Mouse (Mus musculus): ENCODE measurements at regions not wholly inside any gene's neighbourhood (a gene's known extent, or its start where the extent isn't known, plus 50 kb on each side); places are given as distances from the start of the nearest gene placed in this dataset.
"Not testable (repeated sequence)": the region's sequence is repeated elsewhere in the genome, so short reads cannot be mapped to it uniquely, and the experiment has no call there.

GRCm38 (mm10) chr9:88221276-88221675, 105.7 kb upstream of the Nt5e start:
- no peak for DNase-seq (ENCODE audit: low spot score in 2 of 2)

GRCm38 (mm10) chr9:88221850-88222353, 105.1 kb upstream of the Nt5e start:
- peak; percentile 23 to 66 for DNase-seq (ENCODE audit: low spot score in 2 of 2)

DNA sequence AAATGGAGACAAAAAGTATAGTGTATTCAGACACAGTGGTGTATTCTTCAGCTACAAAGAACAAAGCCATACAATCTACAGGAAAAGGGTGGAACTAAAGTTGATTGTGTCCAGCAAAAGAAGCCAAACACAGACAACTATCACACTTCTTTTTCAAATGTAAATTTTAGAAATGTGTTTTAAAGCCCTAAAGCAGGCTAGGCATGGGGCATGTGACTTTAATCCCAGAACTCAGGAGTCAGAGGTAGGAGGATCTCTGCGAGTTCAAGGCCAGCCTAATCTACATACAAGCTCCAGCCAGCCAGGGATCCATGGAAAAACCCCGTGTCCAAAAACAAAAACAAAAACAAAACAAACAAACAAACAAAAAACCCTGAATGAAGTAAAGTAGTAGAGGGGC, 89.9 kb upstream of the Nt5e start:
- no peak for DNase-seq (ENCODE audit: low spot score in 2 of 2)

DNA sequence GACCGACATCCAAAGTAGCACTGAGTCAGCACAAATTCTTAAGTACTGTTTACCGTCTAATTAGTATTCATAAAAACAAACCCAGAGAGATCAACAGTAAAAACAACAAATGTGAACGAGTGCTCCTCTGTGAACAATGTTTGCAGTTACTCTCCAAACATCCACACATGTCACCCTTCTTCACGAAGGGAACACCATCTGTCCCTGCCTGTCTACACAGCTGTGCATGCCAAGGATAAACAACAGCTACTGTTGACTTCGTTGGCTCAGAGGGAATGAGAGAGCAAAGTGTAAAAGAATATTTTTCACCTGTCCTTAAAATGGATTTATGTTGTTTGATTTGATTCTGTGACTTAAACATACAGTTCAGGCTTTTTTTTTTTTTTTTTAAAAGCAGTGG, 88.7 kb upstream of the Nt5e start:
- no peak for DNase-seq (ENCODE audit: low spot score in 2 of 2)

DNA sequence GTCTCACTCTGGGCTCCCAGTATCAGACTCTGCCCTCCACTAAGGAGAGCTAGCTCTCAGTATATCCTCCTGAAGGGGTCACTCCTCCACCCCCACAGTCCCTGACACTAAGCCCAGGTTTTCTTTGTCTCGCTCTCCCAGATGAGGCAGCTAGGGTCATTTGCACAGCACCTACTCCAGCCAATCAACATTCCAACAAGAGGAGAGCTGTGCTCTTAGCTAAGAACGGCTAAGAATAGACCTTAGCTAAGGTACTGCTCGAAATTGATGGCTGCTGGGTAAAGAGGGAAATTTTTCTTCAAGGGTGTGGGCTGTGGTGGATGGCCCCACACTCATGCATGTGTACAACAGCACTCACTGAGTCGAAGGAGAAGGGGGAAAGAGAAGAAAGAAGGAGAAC, 86.3 kb upstream of the Nt5e start:
- DNase-seq (ENCODE audit: low spot score in 2 of 2), result no peak

DNA sequence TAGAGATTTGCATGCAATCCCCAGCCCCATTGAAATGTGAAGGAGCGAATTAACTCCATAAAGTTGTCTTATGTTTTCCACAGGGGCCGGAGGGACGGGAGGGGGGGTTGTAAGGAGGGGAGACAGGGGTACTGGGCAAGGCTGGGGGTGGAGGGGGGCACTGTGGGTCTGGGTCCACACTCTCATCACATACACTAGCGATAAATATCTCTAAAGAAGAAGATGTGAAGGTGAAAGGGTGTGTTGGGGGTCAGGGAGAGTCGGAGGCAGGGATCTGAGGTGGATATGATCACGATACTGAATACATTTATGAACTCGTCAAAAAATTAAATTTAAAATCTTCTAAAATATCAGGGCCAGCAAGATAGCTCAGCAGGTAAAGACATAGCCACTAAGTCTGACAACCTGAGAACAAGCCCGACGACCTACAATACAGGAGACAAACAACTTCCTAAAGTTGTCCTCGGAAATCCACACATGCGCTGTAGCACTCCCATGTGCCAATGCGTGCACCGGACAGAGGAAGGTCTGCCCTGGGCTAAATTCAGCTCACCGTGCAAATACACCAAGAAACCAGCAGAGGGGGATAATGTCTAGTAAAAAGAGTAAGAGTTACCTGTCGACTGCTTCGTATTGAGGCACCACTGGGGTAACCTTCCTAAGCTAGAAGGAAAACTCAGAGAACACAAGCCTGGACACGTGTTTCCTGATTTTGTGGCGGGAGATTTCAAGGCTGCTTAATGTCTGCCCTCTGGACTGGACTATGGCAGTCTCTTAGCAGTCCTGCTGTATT, 85.6 kb upstream of the Nt5e start:
- peak; percentile 28 to 43 for DNase-seq (ENCODE audit: low spot score in 2 of 2)

GRCm38 (mm10) chr9:88242530-88242929, 84.5 kb upstream of the Nt5e start:
- no peak for DNase-seq (ENCODE audit: low spot score in 2 of 2)

DNA sequence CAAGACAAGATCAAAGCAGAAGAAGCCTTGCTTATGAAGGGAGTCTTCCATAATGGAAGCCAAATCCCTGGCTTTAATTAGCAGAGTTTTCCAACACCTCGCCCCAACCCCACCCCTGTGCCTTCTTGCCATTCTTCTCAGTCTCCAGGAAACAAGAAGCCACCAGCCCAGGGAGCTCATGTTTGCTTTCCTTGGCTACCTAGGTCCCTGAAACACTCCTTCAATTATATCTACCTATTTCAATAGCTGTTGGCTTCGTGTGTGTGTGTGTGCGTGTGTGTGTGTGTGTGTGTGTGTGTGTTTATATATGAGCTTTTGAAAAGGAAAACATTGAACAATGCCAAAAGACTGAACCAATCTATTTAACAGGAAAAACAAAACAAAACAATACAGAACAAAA, 82.5 kb upstream of the Nt5e start:
- DNase-seq (ENCODE audit: low spot score in 2 of 2), result no peak

GRCm38 (mm10) chr9:88255948-88256347, 71.0 kb upstream of the Nt5e start:
- DNase-seq (ENCODE audit: low spot score in 2 of 2), result no peak

DNA sequence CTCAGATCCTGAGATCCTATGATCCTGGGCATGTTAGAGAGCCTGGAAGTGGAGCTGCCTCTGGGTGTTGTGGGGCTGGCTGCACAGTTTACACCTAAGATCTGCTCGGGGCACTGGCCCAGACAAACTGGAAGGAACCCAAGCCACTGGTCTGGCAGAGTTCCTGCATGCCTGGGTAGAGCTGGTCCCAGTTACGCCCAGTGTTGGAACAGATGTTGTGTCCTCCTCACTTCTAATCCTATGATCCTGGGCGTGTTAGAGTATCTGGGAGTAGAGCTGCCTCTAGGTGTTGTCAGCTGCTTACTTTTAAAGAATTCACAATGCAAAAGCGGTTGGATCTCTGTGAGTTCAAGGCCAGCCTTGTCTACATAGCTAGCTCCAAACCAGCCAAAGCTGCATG, 67.4 kb upstream of the Nt5e start:
- DNase-seq (ENCODE audit: low spot score in 2 of 2), result no peak

DNA sequence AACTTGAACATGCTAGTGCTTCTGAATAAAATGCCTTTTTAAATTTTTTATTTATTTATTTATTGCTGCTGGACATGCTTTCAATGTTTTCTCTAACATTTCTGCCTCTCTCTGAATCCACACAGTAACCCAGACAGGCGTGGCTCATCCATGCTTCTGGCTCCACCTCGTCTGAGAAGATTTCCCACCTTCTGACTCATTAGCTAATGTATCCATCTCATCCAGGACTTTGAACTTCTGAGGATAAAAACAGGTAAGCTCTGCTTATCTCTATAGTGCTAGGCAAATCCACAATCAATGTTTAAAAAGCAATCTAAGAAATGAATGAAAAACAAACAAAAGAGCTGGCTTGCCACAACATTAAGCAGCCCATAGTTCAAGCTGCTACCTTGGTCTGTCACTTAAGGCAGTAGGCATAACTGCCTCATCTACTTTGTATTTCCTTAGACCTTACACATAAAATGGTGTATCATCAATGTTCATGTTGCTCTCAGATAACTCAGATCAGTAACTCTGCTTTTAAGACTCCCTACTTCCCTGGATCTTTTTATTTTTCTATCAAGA, 66.8 kb upstream of the Nt5e start:
- no peak for DNase-seq (ENCODE audit: low spot score in 2 of 2)

GRCm38 (mm10) chr9:88262461-88262860, 64.5 kb upstream of the Nt5e start:
- no peak for DNase-seq (ENCODE audit: low spot score in 2 of 2)

DNA sequence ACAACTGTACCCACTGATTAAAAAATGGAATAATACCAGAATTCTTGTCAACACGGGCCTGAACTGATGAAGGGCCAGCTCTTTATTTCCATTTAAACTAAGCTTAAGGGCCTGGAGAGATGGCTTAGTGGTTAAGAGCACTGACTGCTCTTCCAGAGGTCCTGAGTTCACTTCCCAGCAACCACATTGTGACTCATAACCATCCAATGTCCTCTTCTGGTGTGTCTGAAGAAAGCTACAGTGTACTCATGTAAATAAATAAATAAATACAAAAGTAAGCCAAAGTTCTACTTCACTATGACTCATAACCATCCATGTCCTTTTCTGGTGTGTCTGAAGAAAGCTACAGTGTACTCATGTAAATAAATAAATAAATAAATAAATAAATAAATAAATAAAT, 60.7 kb upstream of the Nt5e start:
- not testable (repeated sequence) for DNase-seq (ENCODE audit: low spot score in 2 of 2)

GRCm38 (mm10) chr9:88268811-88269210, 58.2 kb upstream of the Nt5e start:
- no peak for DNase-seq (ENCODE audit: low spot score in 2 of 2)

DNA sequence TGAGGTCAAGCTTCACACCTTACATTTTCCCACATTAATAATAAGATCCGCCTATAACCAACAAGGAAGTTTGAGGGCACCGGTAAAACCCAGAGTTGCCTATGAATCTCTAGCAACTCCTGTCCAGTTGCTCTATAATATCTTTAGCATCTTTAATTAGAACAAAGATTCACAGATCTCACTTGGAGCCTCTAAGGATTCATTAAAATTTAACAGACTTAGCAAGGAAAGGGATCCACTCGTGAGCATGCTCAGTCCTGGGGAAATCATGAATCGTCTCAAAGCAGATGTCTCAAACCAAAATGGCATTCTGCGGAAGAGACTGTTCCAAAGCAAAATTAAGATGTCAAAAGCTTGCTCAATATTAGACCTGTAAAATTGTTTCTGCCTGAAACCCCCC, 57.8 kb upstream of the Nt5e start:
- no peak for DNase-seq (ENCODE audit: low spot score in 2 of 2)

DNA sequence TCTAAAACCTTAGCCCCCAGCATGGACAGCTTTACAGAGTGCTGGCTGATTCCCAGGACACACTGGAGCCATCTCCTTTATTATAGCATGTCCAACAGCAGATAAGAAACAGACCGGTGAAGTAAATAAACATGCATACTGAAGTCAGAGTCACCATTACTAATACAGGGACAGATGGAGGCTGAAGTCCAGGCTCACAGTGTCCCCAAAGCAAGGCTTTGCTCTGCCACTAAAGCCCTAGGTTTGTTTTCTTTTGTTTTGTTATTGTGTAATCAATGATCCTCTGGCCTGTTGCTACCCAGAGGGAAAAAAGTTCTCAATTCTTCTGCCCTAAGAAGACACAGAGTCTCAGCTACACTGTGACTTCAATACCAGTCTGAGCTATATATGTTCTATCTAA, 56.2 kb upstream of the Nt5e start:
- no peak for DNase-seq (ENCODE audit: low spot score in 2 of 2)

DNA sequence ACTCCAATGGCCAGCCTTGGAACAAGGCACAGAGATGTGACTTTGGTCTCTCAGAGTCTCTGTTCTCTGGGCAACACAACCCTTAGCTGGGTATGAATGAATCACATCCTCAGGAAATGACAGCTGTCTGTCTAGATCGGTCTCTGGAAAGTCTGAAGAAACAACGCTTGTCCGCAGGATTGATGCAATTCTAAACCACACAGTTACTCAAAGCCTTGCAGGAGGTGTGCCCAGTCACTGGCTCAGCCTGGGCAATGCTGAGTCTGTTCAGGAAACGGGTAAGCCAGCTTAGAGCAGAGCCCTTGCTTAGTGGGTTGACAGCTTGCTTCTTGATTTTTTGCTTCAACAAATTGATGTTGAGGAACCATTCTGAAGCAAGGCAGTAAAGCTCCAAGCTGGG, 53.7 kb upstream of the Nt5e start:
- no peak for DNase-seq (ENCODE audit: low spot score in 2 of 2)

DNA sequence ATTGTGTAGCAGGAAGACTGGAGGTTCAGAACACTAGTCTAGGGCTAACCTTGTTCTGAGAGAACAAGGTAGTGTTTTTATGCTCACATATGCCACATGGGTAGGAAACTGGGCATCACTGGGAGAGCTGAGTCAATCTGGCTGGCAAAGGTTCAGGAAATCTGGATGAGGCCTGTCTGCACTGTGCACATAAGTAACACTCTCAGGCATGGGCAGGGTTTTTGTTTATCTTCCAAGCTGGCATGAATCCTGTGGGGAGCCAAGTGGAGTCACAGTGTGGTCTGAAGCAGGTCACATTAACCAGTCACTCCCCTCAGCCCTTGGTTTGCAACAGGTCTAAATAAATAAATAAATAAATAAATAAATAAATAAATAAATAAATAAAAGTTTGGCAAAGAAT, 53.0 kb upstream of the Nt5e start:
- DNase-seq (ENCODE audit: low spot score in 2 of 2), result no peak

DNA sequence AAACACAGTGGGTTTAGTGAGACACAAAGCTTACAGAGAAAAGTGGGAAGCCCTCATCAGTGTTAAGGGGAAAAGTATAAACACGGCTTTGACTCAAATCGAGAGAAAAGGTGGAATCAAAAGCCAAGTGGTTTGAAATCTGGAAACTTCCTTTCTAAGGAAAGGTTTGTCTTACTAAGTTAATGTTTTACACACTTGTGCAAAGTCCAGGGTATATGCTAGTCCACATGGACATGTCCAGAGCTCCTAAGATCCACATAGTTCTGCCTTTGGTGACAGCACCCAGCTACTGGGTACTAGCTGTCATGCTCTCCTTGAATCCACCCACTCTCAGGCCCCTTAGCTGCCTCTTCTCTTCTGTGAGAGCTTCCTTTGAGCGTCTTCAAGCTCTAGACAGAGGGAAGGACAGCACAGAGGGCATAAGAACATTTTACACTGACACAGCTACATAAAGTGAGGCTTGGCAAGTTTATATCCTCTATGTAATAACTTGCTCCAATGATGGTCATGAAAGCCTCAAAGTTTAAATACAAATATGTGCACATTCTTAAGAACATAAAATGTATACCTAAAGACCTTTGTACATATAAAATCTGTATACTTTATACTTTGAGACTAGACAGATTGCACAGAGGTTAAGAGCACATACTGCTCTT, 52.2 kb upstream of the Nt5e start:
- no peak for DNase-seq (ENCODE audit: low spot score in 2 of 2)

DNA sequence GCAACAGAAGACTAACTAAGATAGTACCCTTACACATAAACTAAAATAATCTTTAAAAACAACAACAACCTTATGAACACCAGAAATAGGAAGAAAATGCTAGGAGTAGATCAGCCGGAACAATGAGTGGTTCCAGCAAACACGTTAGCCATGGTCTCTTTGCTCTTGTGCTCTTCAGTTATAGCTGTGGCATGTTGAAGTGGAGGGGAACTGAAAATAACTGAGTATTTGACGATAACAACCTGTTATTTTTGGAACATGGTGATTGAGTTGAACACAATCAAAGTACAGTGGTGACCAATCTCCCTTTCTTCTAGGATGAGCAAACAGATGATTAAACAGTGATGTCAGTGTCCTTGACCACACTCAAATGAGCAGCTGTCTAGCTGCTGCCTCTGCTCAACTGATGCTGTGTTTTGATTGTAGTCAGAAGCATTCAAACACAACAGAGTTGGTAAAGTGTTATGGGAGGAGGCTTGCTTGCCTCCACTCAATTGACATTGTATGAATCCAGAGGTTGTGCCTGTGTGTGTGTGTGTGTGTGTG, 50.9 kb upstream of the Nt5e start:
- DNase-seq (ENCODE audit: low spot score in 2 of 2), result no peak

GRCm38 (mm10) chr9:88277031-88277430, 50.0 kb upstream of the Nt5e start:
- no peak for DNase-seq (ENCODE audit: low spot score in 2 of 2)
